Mouse (Mus musculus) MEL (cell line): ENCODE measurements at regions not wholly inside any gene's neighbourhood (a gene's known extent, or its start where the extent isn't known, plus 50 kb on each side); places are given as distances from the start of the nearest gene placed in this dataset.

ENCODE experiments used
- DNase-seq: peaks from one replicate; pipeline ENCODE4 v3.0.0; 2011; ENCODE audit warnings: low read depth, low spot score
- H3K27ac ChIP-seq: 2 replicates; pipeline ENCODE4 v1.5.1; 2012; ENCODE audit warnings: low read depth, mild to moderate bottlenecking, control low read depth, low read length, moderate library complexity; ENCODE audit not compliant: control insufficient read depth
- H3K27me3 ChIP-seq, 2 experiments: fragments of 150-350 bp in 1 of 2; sonication (generic) in 1 of 2; 2 replicates each; pipeline ENCODE4 v1.6.1; 2012; ENCODE audit warnings: low read length in 2 of 2, mild to moderate bottlenecking in 2 of 2, improper control_type of control experiment in 1 of 2, moderate library complexity in 1 of 2; ENCODE audit not compliant: insufficient read depth in 2 of 2, control insufficient read depth in 1 of 2
- H3K36me3 ChIP-seq, 2 experiments: 2 replicates each; pipeline ENCODE4 v1.6.1; 2012 to 2014; ENCODE audit warnings: low read length in 2 of 2, improper control_type of control experiment in 1 of 2, inconsistent platforms in 1 of 2, mild to moderate bottlenecking in 1 of 2; ENCODE audit not compliant: insufficient read depth in 2 of 2, control insufficient read depth in 1 of 2
- H3K4me1 ChIP-seq, 2 experiments: fragments of 150-350 bp in 1 of 2; sonication (generic) in 1 of 2; 2 replicates each; pipeline ENCODE4 v1.6.1; 2012; ENCODE audit warnings: low read length in 2 of 2, improper control_type of control experiment in 1 of 2, mild to moderate bottlenecking in 1 of 2; ENCODE audit not compliant: insufficient read depth in 2 of 2, control insufficient read depth in 1 of 2
- H3K4me3 ChIP-seq, 2 experiments: fragments of 150-350 bp in 1 of 2; sonication (generic) in 1 of 2; 2 replicates each; pipeline ENCODE4 v1.5.1; 2012; ENCODE audit warnings: low read depth in 2 of 2, low read length in 2 of 2, mild to moderate bottlenecking in 2 of 2, moderate library complexity in 2 of 2, control low read depth in 1 of 2, improper control_type of control experiment in 1 of 2; ENCODE audit not compliant: control insufficient read depth in 1 of 2, insufficient read depth in 1 of 2
- H3K79me2 ChIP-seq: 2 replicates; pipeline ENCODE4 v1.6.1; 2012; ENCODE audit warnings: mild to moderate bottlenecking, low read length, moderate library complexity; ENCODE audit not compliant: control insufficient read depth, poor library complexity, insufficient read depth
- H3K9ac ChIP-seq: 2 replicates; pipeline ENCODE4 v1.6.1; 2012; ENCODE audit warnings: low read depth, mild to moderate bottlenecking, control low read depth, low read length, moderate library complexity; ENCODE audit not compliant: control insufficient read depth, poor library complexity, severe bottlenecking
- H3K9me3 ChIP-seq: fragments of 150-350 bp; sonication (generic); replicated peaks from 2 replicates; pipeline ENCODE4 v1.6.1; 2012; ENCODE audit warnings: mild to moderate bottlenecking, low read length, improper control_type of control experiment, moderate library complexity; ENCODE audit not compliant: insufficient read depth
- E2F4 ChIP-seq: IDR thresholded peaks from 2 replicates; pipeline ENCODE4 v1.6.1; 2011; ENCODE audit warnings: low read depth, low read length, improper control_type of control experiment, borderline replicate concordance
- ELF1 ChIP-seq: IDR thresholded peaks from 2 replicates; pipeline ENCODE4 v1.6.1; 2014; ENCODE audit warnings: low read depth, mild to moderate bottlenecking, inconsistent platforms, low read length, improper control_type of control experiment, moderate library complexity
- EP300 ChIP-seq, 2 experiments: IDR thresholded peaks; 2 replicates each; pipeline ENCODE4 v1.6.1; 2011; ENCODE audit warnings: improper control_type of control experiment in 2 of 2, low read length in 2 of 2, low read depth in 1 of 2, mild to moderate bottlenecking in 1 of 2
- GATA1 ChIP-seq: IDR thresholded peaks from 2 replicates; pipeline ENCODE4 v1.6.1; 2011; ENCODE audit warnings: low read depth, low read length, improper control_type of control experiment
- JUND ChIP-seq: IDR thresholded peaks from 2 replicates; pipeline ENCODE4 v1.6.1; 2011; ENCODE audit warnings: low read depth, mild to moderate bottlenecking, improper control_type of control experiment, low read length
- KAT2A ChIP-seq: conservative IDR thresholded peaks from 2 replicates; pipeline ENCODE4 v1.6.1; 2012; ENCODE audit warnings: low read depth, low read length, improper control_type of control experiment, inconsistent platforms
- MAZ ChIP-seq: IDR thresholded peaks from 2 replicates; pipeline ENCODE4 v1.6.1; 2012; ENCODE audit warnings: low read depth, mild to moderate bottlenecking, inconsistent platforms, low read length, improper control_type of control experiment
- MEF2A ChIP-seq: IDR thresholded peaks from 2 replicates; pipeline ENCODE4 v1.6.1; 2014; ENCODE audit warnings: low read depth, mild to moderate bottlenecking, inconsistent platforms, low read length, improper control_type of control experiment; ENCODE audit not compliant: poor library complexity, insufficient replicate concordance, severe bottlenecking; ENCODE audit errors: extremely low read depth
- MYB ChIP-seq: IDR thresholded peaks from 2 replicates; pipeline ENCODE4 v1.6.1; 2011; ENCODE audit warnings: mild to moderate bottlenecking, low read depth, low read length, improper control_type of control experiment
- MYC ChIP-seq: IDR thresholded peaks from 2 replicates; pipeline ENCODE4 v1.6.1; 2011; ENCODE audit warnings: low read depth, mild to moderate bottlenecking, low read length, improper control_type of control experiment, moderate library complexity
- NRF1 ChIP-seq: IDR thresholded peaks from 2 replicates; pipeline ENCODE4 v1.6.1; 2014; ENCODE audit warnings: low read depth, mild to moderate bottlenecking, inconsistent platforms, low read length, improper control_type of control experiment, moderate library complexity; ENCODE audit not compliant: poor library complexity, insufficient read depth, severe bottlenecking
- POLR2A ChIP-seq, 2 experiments: IDR thresholded peaks; 2 replicates each; pipeline ENCODE4 v1.6.1; 2011 to 2012; ENCODE audit warnings: low read length in 2 of 2, mild to moderate bottlenecking in 2 of 2, control low read depth in 1 of 2, improper control_type of control experiment in 1 of 2, low read depth in 1 of 2, moderate library complexity in 1 of 2; ENCODE audit not compliant: control insufficient read depth in 1 of 2, insufficient read depth in 1 of 2, poor library complexity in 1 of 2
- POLR2AphosphoS5 ChIP-seq: IDR thresholded peaks from 2 replicates; pipeline ENCODE4 v1.6.1; 2012; ENCODE audit warnings: low read depth, borderline replicate concordance, mild to moderate bottlenecking, inconsistent platforms, low read length, moderate library complexity, mixed read lengths
- RAD21 ChIP-seq: IDR thresholded peaks from 2 replicates; pipeline ENCODE4 v1.6.1; 2011; ENCODE audit warnings: mild to moderate bottlenecking, low read depth, low read length, improper control_type of control experiment
- RCOR1 ChIP-seq: IDR thresholded peaks from 2 replicates; pipeline ENCODE4 v1.6.1; 2012; ENCODE audit warnings: low read depth, mild to moderate bottlenecking, inconsistent platforms, low read length, improper control_type of control experiment
- SIN3A ChIP-seq: IDR thresholded peaks from 2 replicates; pipeline ENCODE4 v1.6.1; 2012; ENCODE audit warnings: low read length, improper control_type of control experiment, inconsistent platforms
- SMC3 ChIP-seq: IDR thresholded peaks from 2 replicates; pipeline ENCODE4 v1.6.1; 2011; ENCODE audit warnings: low read depth, low read length, improper control_type of control experiment
- USF1 ChIP-seq: IDR thresholded peaks from 2 replicates; pipeline ENCODE4 v1.6.1; 2014; ENCODE audit warnings: low read depth, mild to moderate bottlenecking, inconsistent platforms, low read length, improper control_type of control experiment, moderate library complexity
- USF2 ChIP-seq, 2 experiments: IDR thresholded peaks; 2 replicates each; pipeline ENCODE4 v1.6.1; 2011 to 2012; ENCODE audit warnings: improper control_type of control experiment in 2 of 2, low read length in 2 of 2, borderline replicate concordance in 1 of 2, inconsistent platforms in 1 of 2, low read depth in 1 of 2, mild to moderate bottlenecking in 1 of 2; ENCODE audit not compliant: insufficient read depth in 1 of 2
- ZMIZ1 ChIP-seq: IDR thresholded peaks from 2 replicates; pipeline ENCODE4 v1.6.1; 2012; ENCODE audit warnings: low read depth, mild to moderate bottlenecking, inconsistent platforms, low read length, improper control_type of control experiment, moderate library complexity
- ZNF384 ChIP-seq: IDR thresholded peaks from 2 replicates; pipeline ENCODE4 v1.6.1; 2012; ENCODE audit warnings: low read depth, mild to moderate bottlenecking, inconsistent platforms, low read length, improper control_type of control experiment

DNA sequence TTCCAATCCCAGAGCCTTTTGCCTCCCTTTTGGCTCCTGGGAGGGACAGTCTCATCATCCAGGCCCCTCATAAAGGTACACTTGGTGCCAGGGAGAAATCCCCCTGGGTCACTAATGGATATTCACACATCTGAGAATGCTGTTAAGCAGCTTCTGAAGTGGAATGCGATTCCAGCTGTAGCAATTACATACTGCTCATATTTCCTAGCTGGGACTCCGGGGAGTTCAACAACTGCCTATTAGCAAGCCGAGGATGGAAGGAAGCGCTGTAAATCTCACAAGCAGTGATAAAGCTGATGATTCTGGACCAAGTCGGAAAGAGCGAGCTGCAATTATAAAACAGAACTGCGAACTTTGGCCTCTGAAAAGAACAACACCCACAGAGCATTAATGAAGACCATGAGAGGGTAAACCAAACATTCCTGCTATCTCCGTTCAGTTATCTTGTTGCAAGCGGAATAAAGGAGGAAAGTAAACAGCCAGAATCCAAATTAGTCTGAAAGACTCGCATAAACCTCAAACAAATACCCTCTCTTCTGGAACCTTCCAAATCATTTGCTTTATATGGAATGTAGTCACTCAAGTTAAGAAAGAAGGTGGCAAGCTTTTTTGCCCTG lies 82.8 kb upstream of the Hgf start:
- no peak for DNase-seq
- no peak for TF ChIP-seq RCOR1
- no peak for TF ChIP-seq MAZ
- no peak for TF ChIP-seq EP300 (IDR thresholded peaks at IDR 0.05; ENCODE audit: low read depth in 1 of 2, low read length in 2 of 2)
- TF ChIP-seq ZNF384 = no peak
- TF ChIP-seq SIN3A = no peak
- TF ChIP-seq ZMIZ1 = no peak
- TF ChIP-seq E2F4 = no peak
- TF ChIP-seq RAD21 = no peak
- TF ChIP-seq USF1 = no peak
- no peak for TF ChIP-seq KAT2A
- no peak for TF ChIP-seq NRF1
- TF ChIP-seq POLR2A (IDR thresholded peaks at IDR 0.05; ENCODE audit: control insufficient read depth in 1 of 2, insufficient read depth in 1 of 2, low read depth in 1 of 2, low read length in 2 of 2, poor library complexity in 1 of 2) = no peak
- TF ChIP-seq JUND = no peak
- TF ChIP-seq MYB = no peak
- TF ChIP-seq SMC3 = no peak
- no peak overlapping the region for H3K9ac ChIP-seq
- H3K27ac ChIP-seq = no peak overlapping the region
- H3K4me3 ChIP-seq = no peak overlapping the region
- no peaks in the 10 kb centered on the region for H3K79me2 ChIP-seq
- H3K4me1 ChIP-seq = peaks cover 0 to 7% of the 10 kb centered on the region in 2 experiments; a peak in 2 of 4 replicates
- H3K9me3 ChIP-seq = no peaks in the 10 kb centered on the region
- no peaks in the 10 kb centered on the region for H3K27me3 ChIP-seq
- H3K36me3 ChIP-seq = peaks cover 0 to 2% of the 10 kb centered on the region in 2 experiments; a peak in 1 of 4 replicates

DNA sequence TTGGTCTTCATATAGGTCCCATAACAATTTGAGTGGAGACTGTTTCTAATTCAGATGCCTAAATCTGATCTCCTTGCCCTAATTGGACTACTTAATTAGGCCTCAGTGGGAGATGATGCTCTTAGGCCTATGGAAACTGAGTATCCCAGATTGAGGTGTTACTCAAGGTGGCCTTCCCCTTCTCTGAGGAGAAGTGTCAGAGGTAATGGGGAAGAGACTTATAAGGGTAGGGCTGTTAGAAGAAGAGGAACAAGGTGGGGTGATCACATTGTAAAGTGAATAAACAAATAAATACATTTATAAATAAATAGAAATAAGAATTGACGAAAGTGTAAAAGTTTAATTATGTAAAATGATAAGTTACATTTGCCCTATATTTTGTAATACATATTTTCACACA lies 65.3 kb upstream of the Hgf start:
- H3K4me1 ChIP-seq = no peaks in the 10 kb centered on the region
- no peak for DNase-seq
- H3K27me3 ChIP-seq = no peaks in the 10 kb centered on the region
- no peaks in the 10 kb centered on the region for H3K79me2 ChIP-seq
- H3K4me3 ChIP-seq = no peak overlapping the region
- no peak overlapping the region for H3K9ac ChIP-seq
- H3K27ac ChIP-seq = no peak overlapping the region
- no peak for TF ChIP-seq MEF2A
- no peak for TF ChIP-seq GATA1
- TF ChIP-seq POLR2AphosphoS5 = no peak
- TF ChIP-seq JUND = no peak
- no peak for TF ChIP-seq MYC
- TF ChIP-seq SIN3A = no peak
- TF ChIP-seq ELF1 = no peak
- no peak for TF ChIP-seq SMC3
- no peak for TF ChIP-seq MAZ
- no peak for TF ChIP-seq MYB
- TF ChIP-seq USF2 (IDR thresholded peaks at IDR 0.05; ENCODE audit: borderline replicate concordance in 1 of 2, insufficient read depth in 1 of 2, low read depth in 1 of 2, low read length in 2 of 2) = no peak
- TF ChIP-seq, all 39 proteins: peak for 0
- H3K36me3 ChIP-seq = no peaks in the 10 kb centered on the region
- H3K9me3 ChIP-seq = no peaks in the 10 kb centered on the region
